Mouse (Mus musculus) midbrain, embryonic 10.5 days (tissue): ENCODE data around the gene Cep295nl. TPM values are rescaled to one million over a fixed set of nuclear protein-coding genes. Genes with fewer than 3 reads are reported as not detected.

ENCODE experiments used
- DNase-seq: peaks from one replicate; pipeline ENCODE4 v3.0.0-alpha.2; 2017; ENCODE audit warnings: low spot score
- H3K27ac ChIP-seq: fragments of 300-500 bp; sonication (generic); replicated peaks from 2 replicates; pipeline ENCODE4 v1.5.1; 2016; ENCODE audit warnings: mild to moderate bottlenecking
- H3K27me3 ChIP-seq: fragments of 300-500 bp; sonication (generic); 2 replicates; pipeline ENCODE4 v1.6.1; 2016; ENCODE audit warnings: low read depth, mild to moderate bottlenecking; ENCODE audit not compliant: poor library complexity, severe bottlenecking
- H3K36me3 ChIP-seq: fragments of 300-500 bp; sonication (generic); 2 replicates; pipeline ENCODE4 v1.6.1; 2016; ENCODE audit warnings: mild to moderate bottlenecking, moderate library complexity
- H3K4me1 ChIP-seq: fragments of 300-500 bp; sonication (generic); 2 replicates; pipeline ENCODE4 v1.6.1; 2016
- H3K4me3 ChIP-seq: fragments of 300-500 bp; sonication (generic); 2 replicates; pipeline ENCODE4 v1.5.1; 2016; ENCODE audit warnings: mild to moderate bottlenecking, moderate library complexity
- H3K9me3 ChIP-seq: fragments of 300-500 bp; sonication (generic); replicated peaks from 2 replicates; pipeline ENCODE4 v1.6.1; 2016; ENCODE audit warnings: mild to moderate bottlenecking
- WGBS: fragments of 180-500 bp; shearing (Covaris S2); methylation state at CpG from one replicate; pipeline ENCODE4 v1.1.7; 2016; 5-methylcytosine and 5-hydroxymethylcytosine counted together
- polyA plus RNA-seq: library from polyadenylated mRNA; unstranded; fragments of >200 nt; fragmentation: Nextera tagmentation; extraction: Ambion mirVana; gene quantifications from 2 replicates; pipeline ENCODE4 v1.2.1, GENCODE M21; 2016

Gene Cep295nl
- polyA plus RNA-seq, 1 experiment from 2014 or later = 0.21 TPM

GRCm38 (mm10) chr11:118348877-118349276, 6.6 kb upstream of the Cep295nl start:
- no peaks in the 10 kb centered on the region for H3K9me3 ChIP-seq
- H3K4me1 ChIP-seq = peaks cover 22% of the 10 kb centered on the region
- no peak for DNase-seq
- 76% methylated on average over 5 of the region's 5 CpGs for WGBS
- H3K4me3 ChIP-seq = no peak overlapping the region
- H3K36me3 ChIP-seq = 0 out of 2 replicates have a peak, but pooled peaks cover 5% of the 10 kb centered on the region
- no peak overlapping the region for H3K27ac ChIP-seq
- H3K27me3 ChIP-seq = peaks cover 11% of the 10 kb centered on the region; the same call in 1 of the 2 replicates

DNA sequence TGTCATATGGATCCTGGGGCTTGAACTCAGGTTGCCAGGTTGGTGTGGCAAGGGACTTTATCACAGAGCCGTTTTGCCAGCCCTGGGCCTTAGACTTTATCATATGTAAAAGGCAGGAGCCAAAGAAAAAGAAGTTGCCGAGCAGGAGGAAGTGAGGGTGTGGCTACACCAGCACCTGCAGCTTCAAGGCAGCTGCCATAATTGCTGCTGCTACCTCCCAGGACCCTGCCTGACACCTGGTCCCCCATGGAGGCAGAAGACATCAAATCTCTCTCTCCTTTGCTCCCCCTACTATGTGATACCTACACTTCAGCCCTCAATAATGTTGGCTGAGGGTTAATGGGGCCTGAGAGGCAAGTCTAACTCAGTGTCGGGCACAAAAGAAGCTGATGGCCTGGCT, 6.1 kb upstream of the Cep295nl start:
- no peaks in the 10 kb centered on the region for H3K9me3 ChIP-seq
- H3K4me1 ChIP-seq = peaks cover 21% of the 10 kb centered on the region
- peaks cover 7% of the 10 kb centered on the region; the same call in 1 of the 2 replicates for H3K27me3 ChIP-seq
- 81% methylated on average over 3 of the region's 3 CpGs for WGBS
- no peak for DNase-seq
- no peak overlapping the region for H3K27ac ChIP-seq
- no peak overlapping the region for H3K4me3 ChIP-seq
- H3K36me3 ChIP-seq = 0 out of 2 replicates have a peak, but pooled peaks cover 5% of the 10 kb centered on the region

GRCm38 (mm10) chr11:118347911-118348310, 5.6 kb upstream of the Cep295nl start:
- Histone ChIP-seq H3K27ac (no peak overlapping the region), H3K4me1 (peaks cover 20% of the 10 kb centered on the region), H3K4me3 (no peak overlapping the region), H3K9me3 (no peaks in the 10 kb centered on the region), H3K27me3 (0 out of 2 replicates have a peak, but pooled peaks cover 2% of the 10 kb centered on the region), H3K36me3 (0 out of 2 replicates have a peak, but pooled peaks cover 5% of the 10 kb centered on the region)
- WGBS = 93% methylated on average over 12 of the region's 12 CpGs
- no peak for DNase-seq

DNA sequence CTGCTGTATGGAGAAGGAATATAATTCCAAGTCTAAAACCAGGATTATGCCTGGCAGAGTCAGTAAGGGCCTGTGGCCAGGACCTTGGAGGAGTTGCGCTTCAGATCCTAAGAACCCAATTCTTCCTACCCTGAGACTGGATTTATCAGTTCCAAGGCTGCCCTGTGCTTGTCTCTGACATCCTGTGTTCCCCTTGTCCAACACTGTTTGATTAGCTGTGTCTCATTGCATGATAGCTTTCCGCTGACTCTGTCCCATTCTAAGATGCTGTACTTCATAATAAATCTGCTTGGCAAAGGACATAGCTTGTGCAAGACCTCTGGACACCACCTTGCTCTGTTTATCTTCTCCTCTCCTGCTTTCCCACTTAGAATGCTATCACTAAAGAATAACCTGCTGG, 5.1 kb upstream of the Cep295nl start:
- Histone ChIP-seq H3K27me3 (no peaks in the 10 kb centered on the region), H3K27ac (no peak overlapping the region), H3K36me3 (0 out of 2 replicates have a peak, but pooled peaks cover 5% of the 10 kb centered on the region), H3K4me1 (peaks cover 25% of the 10 kb centered on the region), H3K9me3 (no peaks in the 10 kb centered on the region), H3K4me3 (no peak overlapping the region)
- DNase-seq = no peak
- 97% methylated on average over 2 of the region's 2 CpGs for WGBS

GRCm38 (mm10) chr11:118346395-118347096, 4.2 kb upstream of the Cep295nl start:
- Histone ChIP-seq H3K36me3 (no peaks in the 10 kb centered on the region), H3K27me3 (no peaks in the 10 kb centered on the region), H3K4me1 (peaks cover 33% of the 10 kb centered on the region), H3K4me3 (no peak overlapping the region), H3K9me3 (no peaks in the 10 kb centered on the region), H3K27ac (no peak overlapping the region)
- 90% methylated on average over 8 of the region's 8 CpGs for WGBS
- DNase-seq = no peak

DNA sequence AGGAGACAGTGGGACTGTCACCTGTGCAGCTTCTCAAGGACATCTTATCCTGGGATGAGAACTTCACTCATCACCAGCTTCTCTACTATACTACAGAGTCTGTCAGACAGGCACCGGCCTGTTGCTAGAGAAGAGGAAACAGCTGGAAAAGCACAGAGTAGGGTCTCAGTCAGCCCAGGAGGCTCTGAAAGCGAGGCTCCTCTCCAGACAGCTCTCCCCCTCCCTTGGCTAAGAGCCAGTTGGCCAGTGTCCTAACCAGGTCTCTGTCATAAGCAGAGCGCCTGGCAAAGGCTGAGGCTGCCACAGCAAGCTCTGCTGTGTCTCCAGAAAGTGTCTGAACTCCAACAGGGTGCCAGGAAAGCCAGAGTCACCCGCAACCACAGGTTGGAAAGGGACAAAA, 3.4 kb upstream of the Cep295nl start:
- no peak overlapping the region for H3K4me3 ChIP-seq
- DNase-seq = no peak
- no peak overlapping the region for H3K27ac ChIP-seq
- peaks cover 38% of the 10 kb centered on the region for H3K4me1 ChIP-seq
- 87% methylated on average over 4 of the region's 4 CpGs for WGBS
- no peaks in the 10 kb centered on the region for H3K9me3 ChIP-seq
- H3K27me3 ChIP-seq = no peaks in the 10 kb centered on the region
- no peaks in the 10 kb centered on the region for H3K36me3 ChIP-seq

DNA sequence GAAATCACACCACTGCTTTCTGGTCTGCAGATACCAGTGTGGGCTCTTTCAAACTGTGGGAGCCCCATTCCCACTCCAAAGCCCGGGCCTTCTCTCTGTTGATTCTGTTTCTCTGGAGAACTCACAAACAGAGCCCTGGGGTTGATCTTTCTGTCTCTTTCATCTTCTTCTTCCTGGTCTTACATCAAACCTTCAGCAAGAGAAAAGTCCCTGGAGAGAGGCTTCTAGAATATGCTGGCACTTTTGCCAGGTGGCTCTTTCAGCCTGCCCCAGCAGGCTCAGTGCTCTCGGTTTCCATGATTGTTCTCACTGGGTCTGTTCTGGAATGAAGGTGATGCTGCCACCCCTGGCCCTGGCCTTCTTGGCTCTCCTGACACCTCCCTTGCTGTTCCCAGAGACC, 1.3 kb upstream of the Cep295nl start:
- Histone ChIP-seq H3K4me3 (no peak overlapping the region), H3K4me1 (peaks cover 31% of the 10 kb centered on the region), H3K27ac (no peak overlapping the region), H3K36me3 (no peaks in the 10 kb centered on the region), H3K9me3 (no peaks in the 10 kb centered on the region), H3K27me3 (no peaks in the 10 kb centered on the region)
- 87% methylated on average over 2 of the region's 2 CpGs for WGBS
- DNase-seq = no peak

GRCm38 (mm10) chr11:118337491-118338168, 4.7 kb downstream of the Cep295nl start:
- Histone ChIP-seq H3K4me1 (peaks cover 15% of the 10 kb centered on the region), H3K36me3 (peaks cover 12% of the 10 kb centered on the region), H3K4me3 (no peak overlapping the region), H3K27ac (no peak overlapping the region), H3K9me3 (no peaks in the 10 kb centered on the region), H3K27me3 (no peaks in the 10 kb centered on the region)
- WGBS = 84% methylated on average over 8 of the region's 8 CpGs
- no peak for DNase-seq

DNA sequence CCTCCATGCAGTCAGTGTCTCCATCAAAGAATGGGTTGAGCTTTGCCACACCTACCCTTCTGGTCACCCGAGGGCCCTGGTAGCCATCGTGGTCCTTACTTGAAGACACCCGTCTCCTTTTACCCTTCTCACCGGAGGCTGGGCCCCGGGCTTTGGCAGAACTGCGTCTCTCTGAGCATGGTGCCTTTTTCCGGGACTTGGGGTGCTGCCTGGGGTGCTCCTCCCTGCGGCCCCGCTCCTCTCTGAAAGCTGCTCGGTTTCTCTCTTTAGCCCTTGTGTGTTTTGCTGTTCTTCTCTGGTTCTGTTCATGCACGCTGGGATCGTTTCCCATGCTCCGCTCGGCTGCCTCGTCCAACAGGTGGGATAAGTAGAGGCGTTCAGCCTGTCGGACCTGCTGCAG, 8.9 kb downstream of the Cep295nl start:
- no peak for DNase-seq
- Histone ChIP-seq H3K27me3 (no peaks in the 10 kb centered on the region), H3K4me1 (no peaks in the 10 kb centered on the region), H3K27ac (no peak overlapping the region), H3K9me3 (peaks cover 3% of the 10 kb centered on the region; the same call in 1 of the 2 replicates), H3K4me3 (no peak overlapping the region), H3K36me3 (peaks cover 46% of the 10 kb centered on the region)
- WGBS = 89% methylated on average over 17 of the region's 17 CpGs

DNA sequence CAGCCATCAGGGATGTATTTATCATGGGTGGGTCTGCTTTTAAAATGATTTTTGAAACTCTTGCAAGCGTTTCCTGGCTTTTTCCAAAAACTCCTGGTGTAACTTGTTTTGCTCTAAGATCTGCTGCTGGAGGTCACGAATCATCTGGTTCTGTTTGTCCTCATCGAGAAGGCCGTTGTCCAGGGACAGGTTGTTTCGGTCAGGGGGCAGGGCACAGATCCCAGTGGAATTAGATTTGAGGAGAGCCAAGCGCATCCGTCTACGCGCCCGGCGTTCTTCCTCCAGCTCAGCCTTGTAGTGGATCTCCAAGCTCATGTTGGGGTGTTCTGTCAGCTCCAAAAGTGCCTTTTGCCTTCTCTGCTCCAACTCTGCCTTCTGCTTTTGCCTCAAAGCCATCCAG, 9.9 kb downstream of the Cep295nl start:
- Histone ChIP-seq H3K36me3 (peaks cover 47% of the 10 kb centered on the region), H3K4me3 (no peak overlapping the region), H3K27me3 (no peaks in the 10 kb centered on the region), H3K9me3 (peaks cover 3% of the 10 kb centered on the region; the same call in 1 of the 2 replicates), H3K4me1 (peaks cover 6% of the 10 kb centered on the region), H3K27ac (no peak overlapping the region)
- no peak for DNase-seq
- 90% methylated on average over 11 of the region's 11 CpGs for WGBS

- Histone ChIP-seq H3K4me1 (peaks cover 12% of the 10 kb centered on the region), H3K4me3 (no peak overlapping the region), H3K27me3 (no peaks in the 10 kb centered on the region), H3K9me3 (peaks cover 3% of the 10 kb centered on the region; the same call in 1 of the 2 replicates), H3K27ac (no peak overlapping the region), H3K36me3 (peaks cover 50% of the 10 kb centered on the region)
- DNase-seq = no peak
- WGBS = 97% methylated on average over 16 of the region's 16 CpGs
These were observed 11.5 kb downstream of the Cep295nl start for GRCm38 (mm10) chr11:118330777-118331176.

DNA sequence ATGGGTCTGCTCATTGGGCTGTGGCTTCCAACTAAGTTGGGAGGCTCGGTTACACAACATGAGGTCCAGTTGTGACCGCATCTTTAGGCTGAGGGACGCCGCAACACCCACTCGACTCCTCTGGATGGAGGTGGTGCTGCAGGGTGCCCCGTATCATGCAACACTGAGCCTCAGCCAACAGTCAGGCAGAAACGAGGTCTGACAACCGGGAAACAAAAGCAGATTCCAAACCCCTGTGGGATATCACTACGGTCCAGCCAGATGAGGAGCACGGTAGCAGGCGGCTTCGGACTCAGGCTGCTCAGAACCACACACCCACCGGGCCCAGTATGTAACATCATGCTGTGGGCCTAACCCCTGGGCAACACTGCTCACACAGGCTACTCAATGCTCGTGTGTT, 11.9 kb downstream of the Cep295nl start:
- H3K4me1 ChIP-seq = peaks cover 12% of the 10 kb centered on the region
- peaks cover 50% of the 10 kb centered on the region for H3K36me3 ChIP-seq
- WGBS = 93% methylated on average over 14 of the region's 14 CpGs
- DNase-seq = no peak
- H3K9me3 ChIP-seq = peaks cover 3% of the 10 kb centered on the region; the same call in 1 of the 2 replicates
- H3K27me3 ChIP-seq = no peaks in the 10 kb centered on the region
- H3K4me3 ChIP-seq = no peak overlapping the region
- H3K27ac ChIP-seq = no peak overlapping the region

GRCm38 (mm10) chr11:118328947-118329346, 13.4 kb downstream of the Cep295nl start:
- Histone ChIP-seq H3K4me1 (peaks cover 18% of the 10 kb centered on the region), H3K4me3 (no peak overlapping the region), H3K27me3 (no peaks in the 10 kb centered on the region), H3K9me3 (peaks cover 3% of the 10 kb centered on the region; the same call in 1 of the 2 replicates), H3K36me3 (peaks cover 50% of the 10 kb centered on the region), H3K27ac (no peak overlapping the region)
- no peak for DNase-seq
- 91% methylated on average over 5 of the region's 5 CpGs for WGBS
